Mouse (Mus musculus) large intestine, adult 2 months (tissue): ENCODE results near the gene Neto2. TPM values are rescaled to one million over a fixed set of nuclear protein-coding genes. Genes with fewer than 3 reads are reported as not detected.

Source experiments
- DNase-seq: peaks from one replicate; pipeline ENCODE4 v3.0.0-alpha.2; 2012; ENCODE audit warnings: low read depth, low spot score
- WGBS: fragments of 180-500 bp; shearing (Covaris S2); methylation state at CpG from one replicate; pipeline ENCODE4 v1.1.7; 2018; 5-methylcytosine and 5-hydroxymethylcytosine counted together
- polyA plus RNA-seq: library from polyadenylated mRNA; depleted of rRNA; stranded (reverse); fragments of >200 nt; gene quantifications from 2 replicates; pipeline ENCODE4 v1.2.3, GENCODE M21; 2012; rRNA removed

The Neto2 gene
- polyA plus RNA-seq, 1 experiment = 0.35 TPM

DNA sequence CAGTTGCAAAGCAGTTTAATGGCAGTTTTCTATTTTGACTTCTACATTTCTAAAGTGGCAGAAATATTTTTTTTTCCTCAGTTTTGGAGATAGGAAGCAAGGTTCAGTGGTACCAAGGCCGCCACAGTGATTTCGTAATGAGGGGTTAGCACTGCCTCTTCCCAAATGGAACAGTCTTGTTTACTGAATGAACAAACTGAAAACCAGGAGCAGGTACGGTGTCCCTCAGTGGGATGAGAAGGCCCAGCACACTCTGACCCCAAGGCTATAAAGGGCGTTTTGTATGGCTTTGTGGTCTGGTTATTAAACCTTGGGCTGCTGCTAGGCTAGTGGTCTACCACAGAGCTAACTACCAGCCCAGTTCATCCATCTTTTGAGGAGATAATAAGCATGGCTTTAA, 96.5 kb downstream of the Neto2 start:
- DNase-seq = no peak
- 82% methylated on average over 4 of the region's 4 CpGs for WGBS

DNA sequence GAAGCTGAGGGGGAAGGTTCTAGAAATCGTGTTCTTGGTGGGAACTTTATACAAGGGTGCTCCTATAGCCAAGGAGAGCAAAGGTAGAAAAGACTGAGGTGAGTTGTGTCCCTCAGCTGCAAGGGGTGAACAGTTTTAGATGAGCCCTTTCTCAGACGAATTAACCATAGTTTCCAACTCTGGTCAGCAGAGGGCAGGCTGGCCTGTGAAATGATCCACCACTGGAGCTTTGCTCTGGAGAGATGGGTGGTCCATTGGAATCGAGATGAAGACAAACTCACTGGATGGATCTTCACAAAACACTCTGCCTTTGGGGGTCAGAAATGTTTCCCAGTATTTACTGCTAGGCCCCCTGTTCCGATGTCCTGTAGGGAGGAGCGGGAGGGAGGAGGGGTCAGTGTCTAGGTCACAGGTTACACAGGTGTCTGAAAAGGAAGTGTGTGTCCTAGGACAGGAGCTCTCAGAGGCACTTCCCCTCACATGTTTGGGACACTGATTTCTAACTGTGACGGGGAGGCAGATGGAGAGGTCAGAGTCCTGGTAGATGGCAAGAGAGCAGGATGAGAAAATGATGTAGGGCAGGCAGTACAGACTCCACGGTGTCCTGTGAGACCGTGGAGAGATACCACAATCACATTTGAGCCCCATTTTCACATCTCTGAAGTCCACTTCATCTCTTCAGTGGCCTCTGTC, 97.4 kb downstream of the Neto2 start:
- DNase-seq = no peak
- 44% methylated on average over 8 of the region's 8 CpGs for WGBS

DNA sequence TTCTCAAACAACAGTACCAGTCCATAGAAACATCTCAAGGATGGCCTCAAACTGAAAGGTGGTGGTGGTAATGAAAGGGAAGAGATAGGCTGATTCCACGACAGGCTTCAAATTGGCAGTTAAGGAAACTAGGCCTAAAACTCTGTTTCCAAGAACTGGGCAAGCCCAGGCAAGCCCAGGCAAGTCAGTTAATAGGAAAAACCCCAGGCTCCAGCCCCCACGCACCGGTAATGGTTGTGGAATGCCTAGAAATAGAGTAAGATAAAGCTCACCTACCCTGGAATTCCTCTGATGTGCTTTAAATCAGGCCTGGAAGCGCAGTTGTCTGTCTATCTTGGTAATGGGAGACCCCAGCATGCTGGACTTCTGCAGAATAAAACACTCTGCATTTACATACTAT, 98.0 kb downstream of the Neto2 start:
- 94% methylated on average over 4 of the region's 4 CpGs for WGBS
- DNase-seq = no peak

GRCm38 (mm10) chr8:85601741-85602140, 99.0 kb downstream of the Neto2 start:
- 80% methylated on average over 8 of the region's 8 CpGs for WGBS
- no peak for DNase-seq

- WGBS = 40% methylated on average over 8 of the region's 8 CpGs
- DNase-seq = no peak
Measured at GRCm38 (mm10) chr8:85597413-85598191, 103.1 kb downstream of the Neto2 start.

DNA sequence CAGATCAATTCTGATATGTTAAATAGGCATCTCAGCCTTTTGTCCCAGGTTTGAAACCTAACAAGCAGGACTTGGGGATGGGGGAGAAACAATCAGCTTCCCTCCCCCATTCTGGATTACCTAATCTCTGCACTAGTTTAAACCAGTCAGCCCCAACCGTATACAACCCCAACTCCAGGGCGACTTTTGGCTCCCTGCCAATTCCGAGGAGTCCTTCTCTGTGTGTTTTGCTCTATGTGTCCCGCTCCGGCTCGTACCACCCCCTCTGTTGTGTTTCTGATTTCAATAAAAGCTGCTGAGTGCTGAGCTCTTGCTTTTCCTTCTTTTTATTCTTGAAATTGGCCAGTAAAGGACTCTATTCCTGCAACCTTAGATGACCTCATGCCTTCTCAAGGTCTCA, 105.3 kb downstream of the Neto2 start:
- WGBS = 16% methylated on average over 6 of the region's 6 CpGs
- no peak for DNase-seq

DNA sequence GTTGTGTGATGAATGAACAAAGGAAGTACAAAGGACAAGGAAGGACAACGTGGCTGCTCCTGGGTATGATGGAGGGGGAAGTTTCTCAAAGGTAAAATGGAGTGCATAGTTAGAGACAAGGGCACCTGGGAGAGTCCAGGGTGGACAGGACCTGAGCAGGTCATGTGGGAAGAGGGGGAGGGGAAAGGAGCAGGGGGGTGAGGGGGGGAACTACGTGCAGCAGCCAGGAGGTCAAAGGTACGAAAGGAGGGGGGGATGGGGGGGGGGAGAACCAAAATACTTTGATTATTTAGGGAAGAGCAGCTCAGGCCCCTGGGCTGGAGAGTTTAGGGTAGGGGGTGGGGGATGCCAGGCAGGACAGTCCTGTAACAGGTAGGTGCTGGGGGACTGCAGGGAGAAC, 105.7 kb downstream of the Neto2 start:
- WGBS = 42% methylated on average over 3 of the region's 3 CpGs
- no peak for DNase-seq

DNA sequence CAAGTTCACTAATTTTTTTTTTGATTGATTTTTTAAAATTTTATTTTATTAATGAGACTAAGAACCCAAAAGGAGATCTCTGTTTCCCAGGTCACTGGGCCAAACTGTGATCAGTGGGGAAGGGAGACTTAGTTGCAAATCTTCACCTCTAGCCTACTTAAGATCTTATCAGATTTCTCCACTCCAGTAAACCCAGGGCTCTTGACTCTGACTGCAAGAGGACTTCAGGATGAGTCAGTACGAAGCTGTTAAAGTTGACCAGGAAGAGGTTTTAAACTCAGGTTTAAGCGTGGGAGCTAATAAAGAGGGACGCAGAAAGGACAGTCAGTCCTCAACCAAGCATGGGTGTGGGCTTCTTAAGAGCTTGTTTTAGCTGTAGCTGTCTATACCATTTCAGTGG, 107.4 kb downstream of the Neto2 start:
- no peak for DNase-seq
- WGBS = 22% methylated on average over 3 of the region's 3 CpGs

- DNase-seq = no peak
- 56% methylated on average over 1 of the region's 1 CpGs for WGBS
Measured at GRCm38 (mm10) chr8:85591532-85591931, 109.2 kb downstream of the Neto2 start.

GRCm38 (mm10) chr8:85590258-85590657, 110.5 kb downstream of the Neto2 start:
- WGBS = 28% methylated on average over 1 of the region's 1 CpGs
- DNase-seq = peak; percentile 55

DNA sequence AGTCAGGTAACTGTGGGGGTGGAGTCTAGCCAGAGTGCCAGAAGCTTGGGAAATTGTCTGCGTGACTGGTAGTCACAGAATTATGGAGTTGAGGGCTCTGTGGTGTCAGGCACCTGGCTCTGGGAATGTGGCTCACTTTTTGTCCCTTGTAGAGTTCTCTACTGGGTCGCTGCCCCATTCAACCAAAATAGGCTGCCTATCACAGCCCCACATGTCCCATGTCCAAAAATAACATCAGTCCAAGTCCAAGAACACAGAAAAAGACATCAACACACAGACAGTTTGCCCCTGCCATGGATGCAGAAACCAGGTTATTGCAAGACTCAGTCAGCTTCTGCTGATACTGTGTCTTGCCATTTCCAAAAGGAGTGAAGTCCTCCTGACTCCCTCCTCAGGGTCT, 112.1 kb downstream of the Neto2 start:
- 80% methylated on average over 2 of the region's 2 CpGs for WGBS
- DNase-seq = no peak

Other genes with a start within 250 kb of the Neto2 start
- gene Gpt2, start 208.3 kb downstream of the Neto2 start, polyA plus RNA-seq = 4.7 and 4.9 TPM in 2 replicates
- 13.9 and 14.9 TPM in 2 replicates for gene Dnaja2, start 145.6 kb downstream of the Neto2 start, polyA plus RNA-seq
- gene Itfg1, start 140.0 kb upstream of the Neto2 start, polyA plus RNA-seq = 15.4 and 21.4 TPM in 2 replicates
- gene Phkb, start 140.0 kb upstream of the Neto2 start, polyA plus RNA-seq = 3.9 and 7.3 TPM in 2 replicates